Mouse (Mus musculus) lung, embryonic 14.5 days (tissue): Measurements from ENCODE around the gene Mgat1. TPM values are rescaled to one million over a fixed set of nuclear protein-coding genes. Genes with fewer than 3 reads are reported as not detected.

Experiments used
- ATAC-seq: fragments of 200-750 bp; cut with Nextera tagmentation; 2 replicates; pipeline ENCODE4 v1.8.0; 2017; ENCODE audit warnings: mild to moderate bottlenecking, moderate TSS enrichment, moderate library complexity; ENCODE audit not compliant: insufficient read depth
- DNase-seq: peaks from one replicate; pipeline ENCODE4 v3.0.0-alpha.2; 2015
- H3K27ac ChIP-seq: fragments of 300-500 bp; sonication (generic); 2 replicates; pipeline ENCODE4 v1.5.1; 2014; ENCODE audit warnings: low read depth, mild to moderate bottlenecking, moderate library complexity
- H3K27me3 ChIP-seq: fragments of 300-500 bp; sonication (generic); 2 replicates; pipeline ENCODE4 v1.6.1; 2014; ENCODE audit warnings: low read length, control low read depth; ENCODE audit not compliant: insufficient read depth
- H3K36me3 ChIP-seq: fragments of 300-500 bp; sonication (generic); 2 replicates; pipeline ENCODE4 v1.6.1; 2014; ENCODE audit warnings: control low read depth; ENCODE audit not compliant: insufficient read depth
- H3K4me1 ChIP-seq: fragments of 300-500 bp; sonication (generic); 2 replicates; pipeline ENCODE4 v1.6.1; 2014; ENCODE audit warnings: antibody characterized with exemption, control low read depth; ENCODE audit not compliant: insufficient read depth
- H3K4me2 ChIP-seq: fragments of 300-500 bp; sonication (generic); 2 replicates; pipeline ENCODE4 v1.6.1; 2014; ENCODE audit warnings: mild to moderate bottlenecking
- H3K4me3 ChIP-seq: fragments of 300-500 bp; sonication (generic); 2 replicates; pipeline ENCODE4 v1.5.1; 2014; ENCODE audit warnings: low read depth, low read length
- H3K9ac ChIP-seq: fragments of 300-500 bp; sonication (generic); 2 replicates; pipeline ENCODE4 v1.6.1; 2014
- H3K9me3 ChIP-seq: fragments of 300-500 bp; sonication (generic); 2 replicates; pipeline ENCODE4 v1.6.1; 2016; ENCODE audit warnings: low read depth, low read length, control low read depth
- CTCF ChIP-seq: IDR thresholded peaks from 2 replicates; pipeline ENCODE4 v1.5.1; 2016; ENCODE audit warnings: antibody characterized with exemption, low read depth
- WGBS: fragments of 180-500 bp; shearing (Covaris S2); extraction: QIAGEN DNeasy Blood & Tissue Kit; methylation state at CpG from one replicate; pipeline ENCODE4 v1.1.7; 2014; 5-methylcytosine and 5-hydroxymethylcytosine counted together
- polyA plus RNA-seq: library from polyadenylated mRNA; unstranded; fragments of >200 nt; fragmentation: Nextera tagmentation; extraction: Ambion mirVana; gene quantifications from 2 replicates; pipeline ENCODE4 v1.2.1, GENCODE M21; 2014

Gene Mgat1
- polyA plus RNA-seq, 1 experiment from 2014 or later, result 60.0 TPM

DNA sequence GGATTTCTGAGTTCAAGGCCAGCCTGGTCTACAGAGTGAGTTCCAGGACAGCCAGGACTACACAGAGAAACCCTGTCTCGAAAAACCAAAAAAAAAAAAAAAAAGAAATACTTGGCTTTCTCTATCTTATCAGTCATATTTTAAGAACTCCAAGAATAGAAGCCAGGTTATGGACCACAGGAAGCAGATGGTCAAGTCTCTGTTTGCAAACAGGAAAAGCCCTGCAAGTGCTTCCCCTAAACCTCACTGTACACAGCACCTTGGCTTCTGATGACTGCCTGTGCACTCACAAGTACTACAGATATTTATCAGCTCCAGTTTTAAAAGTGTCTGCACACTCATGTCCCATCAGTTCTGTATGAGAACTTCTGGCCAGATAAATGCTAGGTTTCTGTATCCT lies 2.5 kb upstream of the Mgat1 start:
- H3K4me1 ChIP-seq, result peaks cover 7% of the 10 kb centered on the region; the same call in 1 of the 2 replicates
- peak; percentile 34 for DNase-seq
- TF ChIP-seq CTCF, result no peak
- no peak for ATAC-seq
- no peaks in the 10 kb centered on the region for H3K9me3 ChIP-seq
- WGBS, result no CpG with 5 or more reads among the region's 1 CpGs
- H3K9ac ChIP-seq, result no peak overlapping the region
- H3K27me3 ChIP-seq, result no peaks in the 10 kb centered on the region
- no peak overlapping the region for H3K27ac ChIP-seq
- H3K4me2 ChIP-seq, result no peak overlapping the region
- H3K36me3 ChIP-seq, result no peaks in the 10 kb centered on the region
- no peak overlapping the region for H3K4me3 ChIP-seq

DNA sequence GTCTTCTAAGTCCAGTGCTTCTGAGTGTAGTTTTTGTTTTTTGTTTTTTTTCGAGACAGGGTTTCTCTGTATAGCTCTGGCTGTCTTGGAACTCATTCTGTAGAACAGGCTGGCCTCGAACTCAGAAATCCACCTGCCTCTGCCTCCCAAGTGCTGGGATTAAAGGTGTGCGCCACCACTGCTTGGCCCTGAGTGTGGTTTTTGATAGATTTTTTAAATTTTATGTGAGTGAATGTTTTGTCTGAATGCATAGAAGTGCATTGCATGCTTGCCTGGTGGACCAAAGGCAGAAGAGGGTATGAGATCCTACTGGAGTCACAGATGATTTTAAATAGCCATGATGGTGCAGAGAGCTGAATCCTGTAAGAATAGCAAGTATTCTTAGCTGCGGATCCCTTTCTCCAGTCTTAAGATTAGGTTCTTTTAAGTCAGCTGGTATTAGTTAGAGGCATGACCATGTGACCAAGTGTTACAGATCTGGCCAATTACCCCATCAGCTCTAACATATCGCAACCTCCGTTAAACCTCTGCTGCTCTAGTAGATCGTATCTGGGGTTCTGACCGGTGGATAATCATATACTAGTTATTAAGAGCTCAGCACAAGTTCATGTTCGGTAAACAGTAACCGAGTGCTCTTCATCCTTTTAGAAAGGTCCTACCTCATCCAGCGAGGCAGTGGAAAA lies 906 bp upstream of the Mgat1 start:
- Histone ChIP-seq H3K4me1 (peaks cover 11% of the 10 kb centered on the region; the same call in 1 of the 2 replicates), H3K4me3 (peak overlapping the region; percentile 47), H3K4me2 (peak overlapping the region; percentile 65), H3K36me3 (no peaks in the 10 kb centered on the region), H3K27me3 (no peaks in the 10 kb centered on the region), H3K9me3 (no peaks in the 10 kb centered on the region), H3K9ac (peak overlapping the region; percentile 49), H3K27ac (peak overlapping the region; percentile 91)
- WGBS, result 22% methylated on average over 11 of the region's 11 CpGs
- DNase-seq, result peak; percentile 37
- TF ChIP-seq CTCF, result no peak
- peak; percentile 1; the same call in 1 of the 2 replicates for ATAC-seq

DNA sequence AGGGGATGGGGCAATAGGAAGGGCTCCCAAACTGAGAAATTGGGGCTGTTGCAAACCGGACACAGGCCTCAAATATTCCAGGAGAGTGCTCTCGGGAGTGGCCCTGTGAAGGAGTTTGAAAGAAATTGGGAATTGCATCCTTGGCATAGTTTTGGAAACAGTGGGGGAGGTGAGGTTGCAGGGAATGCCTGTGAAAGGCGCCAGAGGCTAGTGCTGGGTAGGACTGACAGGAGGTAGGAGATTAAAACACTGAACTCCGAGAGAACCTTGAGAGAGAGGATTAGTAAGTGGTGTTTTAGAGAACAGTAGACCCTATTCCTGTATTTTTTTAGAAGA lies 572 bp downstream of the Mgat1 start:
- Histone ChIP-seq H3K27me3 (no peaks in the 10 kb centered on the region), H3K27ac (peak overlapping the region; percentile 91), H3K9ac (peak overlapping the region; percentile 49), H3K4me1 (peaks cover 11% of the 10 kb centered on the region; the same call in 1 of the 2 replicates), H3K36me3 (no peaks in the 10 kb centered on the region), H3K4me3 (peak overlapping the region; percentile 47), H3K4me2 (peak overlapping the region; percentile 65), H3K9me3 (no peaks in the 10 kb centered on the region)
- DNase-seq, result no peak
- peak; percentile 0; the same call in 1 of the 2 replicates for ATAC-seq
- under 1% methylated on average over 4 of the region's 4 CpGs for WGBS
- TF ChIP-seq CTCF, result no peak

DNA sequence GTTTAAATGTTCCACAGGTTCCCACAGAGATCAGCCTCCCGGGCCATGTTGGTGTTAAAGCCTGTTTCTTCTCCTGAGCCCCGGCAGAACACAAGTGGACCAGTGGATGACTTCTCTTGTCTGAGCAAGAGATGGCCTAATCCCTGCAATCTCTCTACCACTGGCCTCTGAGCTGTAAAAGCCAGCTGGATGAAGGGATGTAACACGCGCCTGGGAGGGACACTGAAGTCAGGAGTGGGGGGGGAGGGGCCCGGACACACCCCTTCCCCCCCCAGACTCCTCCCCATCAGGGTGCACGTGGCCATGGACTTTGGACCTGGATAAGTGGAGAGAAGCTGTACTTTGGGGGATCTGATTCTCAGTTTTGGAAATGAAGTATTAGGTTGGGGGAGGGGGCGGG lies 1.2 kb downstream of the Mgat1 start:
- TF ChIP-seq CTCF, result no peak
- Histone ChIP-seq H3K4me2 (peak overlapping the region; percentile 65), H3K9ac (no peak overlapping the region; the same call in 1 of the 2 replicates), H3K4me3 (peak overlapping the region; percentile 47), H3K27ac (peak overlapping the region; percentile 91), H3K9me3 (no peaks in the 10 kb centered on the region), H3K4me1 (peaks cover 11% of the 10 kb centered on the region; the same call in 1 of the 2 replicates), H3K36me3 (no peaks in the 10 kb centered on the region), H3K27me3 (no peaks in the 10 kb centered on the region)
- peak; percentile 45 for DNase-seq
- 14% methylated on average over 7 of the region's 7 CpGs for WGBS
- no peak for ATAC-seq

DNA sequence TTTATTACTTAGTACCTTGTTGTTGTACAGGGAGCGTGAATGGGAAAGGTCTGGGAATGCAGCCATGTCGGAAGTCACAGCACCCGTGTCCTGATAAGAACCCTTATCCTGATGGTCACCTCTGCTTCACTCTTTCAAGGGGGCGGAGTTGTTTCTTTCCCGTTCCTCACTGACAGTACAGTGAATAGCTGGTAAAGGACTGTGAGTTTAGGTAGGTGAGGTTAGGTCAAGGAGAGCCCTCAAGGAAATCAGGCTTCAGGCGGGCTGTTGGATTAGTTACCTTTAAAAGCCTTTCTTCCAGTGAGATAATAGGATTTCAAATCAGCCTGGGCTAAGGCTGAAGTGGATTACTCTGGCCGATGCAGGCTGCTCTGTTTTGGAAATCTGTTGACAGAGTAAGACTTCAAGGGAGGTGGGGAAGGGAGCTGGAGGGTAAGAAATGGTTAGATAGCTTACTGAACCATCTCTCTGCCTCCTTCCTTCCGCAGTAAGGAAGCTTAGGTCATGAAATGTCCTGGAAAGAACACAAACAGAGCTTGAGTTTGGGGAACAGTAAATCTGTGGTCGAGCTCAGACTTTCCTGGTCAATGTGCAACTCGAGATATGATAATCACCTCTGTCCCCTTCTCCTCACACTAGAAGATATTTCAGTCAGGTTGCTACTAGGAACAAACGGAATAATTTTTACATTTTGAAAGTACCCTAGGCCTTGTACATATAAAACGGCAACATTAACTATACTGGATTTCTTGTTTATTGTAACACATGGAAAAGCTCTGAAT lies 1.8 kb downstream of the Mgat1 start:
- Histone ChIP-seq H3K27ac (no peak overlapping the region; the same call in none of the 2 replicates), H3K36me3 (no peaks in the 10 kb centered on the region), H3K4me3 (peak overlapping the region; percentile 47), H3K27me3 (no peaks in the 10 kb centered on the region), H3K4me2 (peak overlapping the region; percentile 65), H3K4me1 (peaks cover 11% of the 10 kb centered on the region; the same call in 1 of the 2 replicates), H3K9me3 (no peaks in the 10 kb centered on the region), H3K9ac (0 out of 2 replicates have a peak overlapping the region, but pooled peaks have one; percentile 9)
- ATAC-seq, result no peak
- TF ChIP-seq CTCF, result no peak
- DNase-seq, result peak; percentile 21
- WGBS, result 23% methylated on average over 12 of the region's 12 CpGs

DNA sequence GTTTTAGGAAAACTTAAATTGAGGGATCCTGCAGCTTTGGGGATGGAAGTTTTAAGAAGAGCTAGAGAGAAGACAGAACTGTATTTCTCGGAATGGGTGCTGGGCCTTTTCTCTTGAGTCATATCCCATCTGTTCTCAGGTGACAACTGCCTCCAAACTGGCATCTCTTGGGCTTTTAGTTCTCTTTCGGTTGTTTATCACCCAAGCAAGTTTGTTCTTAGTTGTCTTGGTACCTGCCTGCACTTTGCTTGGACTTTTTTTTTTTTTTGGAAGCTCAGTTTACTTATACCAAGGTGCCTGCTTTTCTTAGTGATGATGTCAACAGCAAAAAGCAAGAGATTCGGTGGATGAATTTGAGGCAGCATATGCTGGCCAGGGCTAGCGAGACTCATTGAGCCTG lies 2.5 kb downstream of the Mgat1 start:
- peak overlapping the region; percentile 65; the same call in 1 of the 2 replicates for H3K4me2 ChIP-seq
- peaks cover 15% of the 10 kb centered on the region for H3K4me1 ChIP-seq
- 81% methylated on average over 4 of the region's 4 CpGs for WGBS
- no peak overlapping the region for H3K4me3 ChIP-seq
- no peak overlapping the region for H3K9ac ChIP-seq
- H3K27me3 ChIP-seq, result no peaks in the 10 kb centered on the region
- H3K36me3 ChIP-seq, result no peaks in the 10 kb centered on the region
- TF ChIP-seq CTCF, result no peak
- no peak for ATAC-seq
- H3K27ac ChIP-seq, result no peak overlapping the region
- DNase-seq, result no peak
- no peaks in the 10 kb centered on the region for H3K9me3 ChIP-seq

DNA sequence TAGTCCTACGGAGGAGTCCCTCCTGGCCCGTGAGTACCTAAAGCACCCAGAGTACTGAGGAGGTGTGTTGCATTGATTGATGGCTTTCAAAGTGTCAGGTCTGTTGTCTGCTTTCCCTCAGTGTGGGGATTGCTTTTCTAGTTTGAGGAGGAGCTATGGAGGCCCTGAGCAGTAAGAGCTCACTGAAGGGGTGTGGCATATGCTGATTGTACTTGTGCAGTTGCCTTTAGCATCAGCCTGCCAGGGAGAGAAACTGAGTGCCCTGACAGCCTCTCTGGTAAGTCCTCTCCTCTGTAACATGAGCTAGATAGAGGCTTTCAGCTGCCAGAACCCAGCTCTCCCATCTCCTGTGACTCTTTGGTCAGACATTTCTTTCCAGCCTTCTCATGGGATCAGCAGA lies 3.3 kb downstream of the Mgat1 start:
- Histone ChIP-seq H3K9ac (no peak overlapping the region), H3K36me3 (no peaks in the 10 kb centered on the region), H3K4me1 (peaks cover 21% of the 10 kb centered on the region), H3K27me3 (no peaks in the 10 kb centered on the region), H3K4me3 (no peak overlapping the region), H3K9me3 (no peaks in the 10 kb centered on the region), H3K4me2 (no peak overlapping the region), H3K27ac (no peak overlapping the region; the same call in 1 of the 2 replicates)
- ATAC-seq (no peak), DNase-seq (no peak)
- WGBS, result 37% methylated on average over 2 of the region's 2 CpGs
- no peak for TF ChIP-seq CTCF
